Mouse (Mus musculus) midbrain, embryonic 11.5 days (tissue): ENCODE results near the gene Lbhd1. TPM values are rescaled to one million over a fixed set of nuclear protein-coding genes. Genes with fewer than 3 reads are reported as not detected.

Experiments used
- ATAC-seq: fragments of 200-750 bp; cut with Nextera tagmentation; 2 replicates; pipeline ENCODE4 v1.8.0; 2017; ENCODE audit warnings: moderate TSS enrichment, moderate library complexity; ENCODE audit not compliant: low FRiP score
- DNase-seq: peaks from one replicate; pipeline ENCODE4 v3.0.0; 2015; ENCODE audit warnings: low spot score; ENCODE audit errors: missing footprints
- H3K27ac ChIP-seq: fragments of 300-500 bp; sonication (generic); 2 replicates; pipeline ENCODE4 v1.5.1; 2014; ENCODE audit warnings: low read depth, low read length
- H3K27me3 ChIP-seq: fragments of 300-500 bp; sonication (generic); 2 replicates; pipeline ENCODE4 v1.6.1; 2014; ENCODE audit warnings: mild to moderate bottlenecking, low read length, moderate library complexity, mixed read lengths; ENCODE audit not compliant: control insufficient read depth, insufficient read depth
- H3K36me3 ChIP-seq: fragments of 300-500 bp; sonication (generic); 2 replicates; pipeline ENCODE4 v1.6.1; 2014; ENCODE audit warnings: mild to moderate bottlenecking, low read length, moderate library complexity, mixed read lengths; ENCODE audit not compliant: control insufficient read depth, insufficient read depth
- H3K4me1 ChIP-seq: fragments of 300-500 bp; sonication (generic); 2 replicates; pipeline ENCODE4 v1.6.1; 2014; ENCODE audit warnings: low read length; ENCODE audit not compliant: control insufficient read depth, insufficient read depth
- H3K4me2 ChIP-seq: fragments of 300-500 bp; sonication (generic); 2 replicates; pipeline ENCODE4 v1.6.1; 2014; ENCODE audit warnings: mild to moderate bottlenecking, moderate library complexity
- H3K4me3 ChIP-seq: fragments of 300-500 bp; sonication (generic); 2 replicates; pipeline ENCODE4 v1.5.1; 2014; ENCODE audit warnings: low read depth, low read length
- H3K9ac ChIP-seq: fragments of 300-500 bp; sonication (generic); 2 replicates; pipeline ENCODE4 v1.6.1; 2014; ENCODE audit warnings: low read length
- H3K9me3 ChIP-seq: fragments of 300-500 bp; sonication (generic); 2 replicates; pipeline ENCODE4 v1.6.1; 2016; ENCODE audit warnings: low read length; ENCODE audit not compliant: control insufficient read depth
- WGBS: fragments of 180-500 bp; shearing (Covaris S2); extraction: QIAGEN DNeasy Blood & Tissue Kit; methylation state at CpG from one replicate; pipeline ENCODE4 v1.1.7; 2014; 5-methylcytosine and 5-hydroxymethylcytosine counted together
- polyA plus RNA-seq: library from polyadenylated mRNA; unstranded; fragments of >200 nt; fragmentation: Nextera tagmentation; extraction: Ambion mirVana; gene quantifications from 2 replicates; pipeline ENCODE4 v1.2.1, GENCODE M21; 2014

Gene Lbhd1
- polyA plus RNA-seq, 1 experiment from 2014 or later: 123 TPM

GRCm38 (mm10) chr19:8898576-8898975 lies 15.0 kb downstream of the Lbhd1 start:
- peak overlapping the region; percentile 50; the same call in 1 of the 2 replicates for H3K27ac ChIP-seq
- 18% methylated on average over 13 of the region's 13 CpGs for WGBS

GRCm38 (mm10) chr19:8899079-8899478 lies 15.5 kb downstream of the Lbhd1 start:
- H3K27me3 ChIP-seq: no peaks in the 10 kb centered on the region
- DNase-seq: no peak
- no peak for ATAC-seq
- no peaks in the 10 kb centered on the region for H3K9me3 ChIP-seq
- peaks cover 16% of the 10 kb centered on the region for H3K36me3 ChIP-seq
- H3K4me3 ChIP-seq: peak overlapping the region; percentile 95
- no peak overlapping the region for H3K27ac ChIP-seq
- peak overlapping the region; percentile 97 for H3K9ac ChIP-seq
- H3K4me2 ChIP-seq: peak overlapping the region; percentile 94
- H3K4me1 ChIP-seq: peaks cover 13% of the 10 kb centered on the region
- WGBS: 70% methylated on average over 3 of the region's 3 CpGs

More at GRCm38 (mm10) chr19:8898576-8898975, 15.0 kb downstream of the Lbhd1 start:
- Histone ChIP-seq H3K4me1 (peaks cover 16% of the 10 kb centered on the region), H3K27me3 (no peaks in the 10 kb centered on the region), H3K9me3 (no peaks in the 10 kb centered on the region), H3K4me2 (peak overlapping the region; percentile 94), H3K36me3 (peaks cover 16% of the 10 kb centered on the region), H3K4me3 (peak overlapping the region; percentile 95), H3K9ac (peak overlapping the region; percentile 97)
- ATAC-seq (no peak), DNase-seq (no peak)

- DNase-seq (no peak), ATAC-seq (no peak)
- 97% methylated on average over 5 of the region's 5 CpGs for WGBS
- Histone ChIP-seq H3K27me3 (no peaks in the 10 kb centered on the region), H3K4me3 (no peak overlapping the region), H3K36me3 (peaks cover 26% of the 10 kb centered on the region), H3K9ac (no peak overlapping the region), H3K4me1 (peaks cover 6% of the 10 kb centered on the region), H3K9me3 (no peaks in the 10 kb centered on the region), H3K4me2 (no peak overlapping the region), H3K27ac (no peak overlapping the region)
Measured at GRCm38 (mm10) chr19:8903412-8903811, 19.9 kb downstream of the Lbhd1 start.

- no peaks in the 10 kb centered on the region for H3K4me1 ChIP-seq
- no peaks in the 10 kb centered on the region for H3K27me3 ChIP-seq
- 95% methylated on average over 6 of the region's 6 CpGs for WGBS
- H3K4me3 ChIP-seq: no peak overlapping the region
- DNase-seq: no peak
- no peaks in the 10 kb centered on the region for H3K9me3 ChIP-seq
- no peak overlapping the region for H3K9ac ChIP-seq
- H3K36me3 ChIP-seq: peaks cover 51% of the 10 kb centered on the region
- H3K4me2 ChIP-seq: no peak overlapping the region
- ATAC-seq: no peak
- H3K27ac ChIP-seq: no peak overlapping the region
Measured at GRCm38 (mm10) chr19:8908531-8908930, 25.0 kb downstream of the Lbhd1 start.

- Histone ChIP-seq H3K4me2 (no peak overlapping the region), H3K27ac (no peak overlapping the region), H3K9ac (no peak overlapping the region), H3K4me1 (no peaks in the 10 kb centered on the region), H3K4me3 (no peak overlapping the region), H3K9me3 (no peaks in the 10 kb centered on the region), H3K36me3 (peaks cover 67% of the 10 kb centered on the region), H3K27me3 (no peaks in the 10 kb centered on the region)
- no peak for ATAC-seq
- no peak for DNase-seq
- 85% methylated on average over 5 of the region's 5 CpGs for WGBS
Measured at GRCm38 (mm10) chr19:8911810-8912209, 28.3 kb downstream of the Lbhd1 start.

- peaks cover 52% of the 10 kb centered on the region for H3K36me3 ChIP-seq
- ATAC-seq (no peak), DNase-seq (no peak)
- no peak overlapping the region for H3K4me3 ChIP-seq
- no peaks in the 10 kb centered on the region for H3K9me3 ChIP-seq
- no peak overlapping the region for H3K27ac ChIP-seq
- no peaks in the 10 kb centered on the region for H3K4me1 ChIP-seq
- H3K27me3 ChIP-seq: no peaks in the 10 kb centered on the region
- WGBS: 95% methylated on average over 3 of the region's 3 CpGs
- H3K9ac ChIP-seq: no peak overlapping the region
- no peak overlapping the region for H3K4me2 ChIP-seq
Measured at GRCm38 (mm10) chr19:8914212-8914611, 30.7 kb downstream of the Lbhd1 start.

GRCm38 (mm10) chr19:8919000-8919399 lies 35.5 kb downstream of the Lbhd1 start:
- ATAC-seq (no peak), DNase-seq (no peak)
- H3K36me3 ChIP-seq: peaks cover 23% of the 10 kb centered on the region
- H3K27ac ChIP-seq: no peak overlapping the region
- H3K4me2 ChIP-seq: no peak overlapping the region
- WGBS: 91% methylated on average over 3 of the region's 3 CpGs
- no peaks in the 10 kb centered on the region for H3K9me3 ChIP-seq
- H3K27me3 ChIP-seq: no peaks in the 10 kb centered on the region
- H3K4me1 ChIP-seq: peaks cover 14% of the 10 kb centered on the region
- no peak overlapping the region for H3K9ac ChIP-seq
- H3K4me3 ChIP-seq: no peak overlapping the region

- DNase-seq: no peak
- WGBS: 74% methylated on average over 6 of the region's 6 CpGs
- H3K36me3 ChIP-seq: peaks cover 17% of the 10 kb centered on the region
- peaks cover 14% of the 10 kb centered on the region for H3K4me1 ChIP-seq
- no peaks in the 10 kb centered on the region for H3K9me3 ChIP-seq
- H3K4me3 ChIP-seq: peak overlapping the region; percentile 77
- H3K27me3 ChIP-seq: no peaks in the 10 kb centered on the region
- H3K27ac ChIP-seq: peak overlapping the region; percentile 60; the same call in 1 of the 2 replicates
- ATAC-seq: no peak
- peak overlapping the region; percentile 73 for H3K9ac ChIP-seq
- peak overlapping the region; percentile 70 for H3K4me2 ChIP-seq
Measured at GRCm38 (mm10) chr19:8919684-8920072, 36.1 kb downstream of the Lbhd1 start.

- Histone ChIP-seq H3K36me3 (peaks cover 12% of the 10 kb centered on the region), H3K9me3 (no peaks in the 10 kb centered on the region), H3K27ac (peak within 1 kb of the TSS; percentile 60), H3K27me3 (no peaks in the 10 kb centered on the region), H3K4me2 (peak within 1 kb of the TSS; percentile 70), H3K9ac (peak within 1 kb of the TSS; percentile 73), H3K4me1 (peaks cover 14% of the 10 kb centered on the region), H3K4me3 (peak within 1 kb of the TSS; percentile 77)
- ATAC-seq (peak; percentile 99), DNase-seq (peak; percentile 99)
- WGBS: 4% methylated on average over 40 of the region's 50 CpGs
Measured at GRCm38 (mm10) chr19:8920073-8920736, 36.7 kb downstream of the Lbhd1 start, which contains the start of gene B3gat3. TSS of gene B3gat3 (plus strand) at chr19:8920374.
